Mouse (Mus musculus) heart, postnatal 14 days (tissue): ENCODE measurements around the gene Spaca4. TPM values are rescaled to one million over a fixed set of nuclear protein-coding genes. Genes with fewer than 3 reads are reported as not detected.

Source experiments
- DNase-seq, 2 experiments: peaks; one replicate each; pipeline ENCODE4 v3.0.0; 2021 to 2022
- intact Hi-C: fragments of 180-260 bp; cut with DNase I; formaldehyde crosslinking; loops from one replicate; pipeline ENCODE4 v1.15.1; 2025
- total RNA-seq, 2 experiments: library from RNA; stranded (reverse); gene quantifications; 2 replicates each; pipeline ENCODE4 v1.2.3; 2021

Spaca4 gene
- total RNA-seq, 2 experiments from 2014 or later, result not detected

DNA sequence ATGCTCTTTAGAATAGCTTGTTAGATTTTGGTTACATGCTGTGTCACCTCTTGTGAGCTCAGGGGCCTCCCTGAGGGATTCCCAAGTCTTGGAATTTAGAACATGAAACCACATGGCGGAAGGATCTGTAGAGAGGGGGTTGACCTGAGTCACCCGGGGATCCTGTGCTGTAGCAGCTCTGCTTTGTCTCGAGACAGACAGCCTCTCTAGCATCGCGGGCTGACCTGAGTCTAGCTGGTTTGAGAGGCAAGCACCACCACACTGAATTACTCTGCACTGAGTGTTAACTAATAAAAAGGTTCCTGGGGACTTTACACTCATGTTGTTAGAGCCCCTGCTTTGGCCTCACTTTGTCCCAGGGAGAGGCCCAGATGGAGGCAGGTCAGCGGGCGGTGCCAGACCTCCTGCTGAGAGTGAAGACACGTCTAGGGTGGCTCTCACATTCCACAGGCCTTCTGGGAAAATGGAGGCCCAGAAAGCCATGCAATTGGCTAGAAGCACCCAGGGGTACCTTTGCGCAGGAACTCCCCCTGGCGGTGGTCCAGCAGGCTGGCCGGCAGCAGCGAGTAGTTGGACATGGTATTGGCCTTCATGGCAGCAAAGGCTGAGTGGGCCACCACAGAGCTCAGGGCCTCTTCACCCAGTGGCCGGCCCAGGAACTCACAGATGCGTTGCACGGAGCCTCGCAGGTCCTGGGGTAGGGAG is 5.3 kb upstream of the Spaca4 start:
- peak in 1 of 2 experiments; percentile 53 for DNase-seq
- intact Hi-C loops, result no loop called here

DNA sequence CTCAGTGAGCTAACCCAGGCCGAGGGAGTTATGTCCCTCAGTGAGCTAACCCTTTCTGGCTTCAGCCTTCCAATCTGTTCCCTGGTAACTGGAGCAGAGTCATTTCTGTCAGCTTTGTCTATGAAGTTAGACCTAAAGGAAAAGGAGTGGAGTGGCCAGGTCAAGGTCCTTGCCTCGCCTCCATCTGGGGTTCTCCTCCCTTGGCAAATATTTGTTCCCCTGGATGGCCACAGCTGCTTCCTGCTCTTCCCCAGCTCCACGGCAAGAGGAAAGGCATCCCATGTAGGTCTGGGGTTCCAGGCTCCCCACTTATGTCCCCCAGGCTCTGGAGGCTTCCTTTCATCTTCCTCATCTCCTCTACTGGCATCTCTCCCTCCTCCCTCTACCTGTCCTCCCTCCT is 2.0 kb upstream of the Spaca4 start:
- no peak for DNase-seq
- intact Hi-C loops, result no loop called here

DNA sequence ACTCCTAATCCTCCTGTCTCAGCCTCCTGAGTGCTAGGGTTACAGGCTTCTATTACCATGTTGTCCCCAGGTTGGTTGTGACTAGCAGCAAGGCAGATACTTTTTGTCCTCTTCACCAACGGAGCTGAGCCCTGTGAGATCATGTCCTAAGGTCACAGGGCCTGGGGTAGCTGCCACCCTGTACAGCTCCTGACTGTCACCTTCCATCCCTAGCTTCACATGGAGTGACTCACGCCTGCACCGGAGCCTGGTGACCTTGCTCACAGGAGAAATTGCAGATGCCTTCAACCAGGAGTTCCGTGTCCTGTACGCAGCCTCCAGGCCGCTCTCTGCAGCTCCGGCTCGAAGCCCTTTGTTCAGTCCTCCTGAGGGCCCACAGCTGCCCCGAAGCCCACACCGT is 806 bp upstream of the Spaca4 start:
- no peak for DNase-seq
- intact Hi-C loops, result no loop called here

DNA sequence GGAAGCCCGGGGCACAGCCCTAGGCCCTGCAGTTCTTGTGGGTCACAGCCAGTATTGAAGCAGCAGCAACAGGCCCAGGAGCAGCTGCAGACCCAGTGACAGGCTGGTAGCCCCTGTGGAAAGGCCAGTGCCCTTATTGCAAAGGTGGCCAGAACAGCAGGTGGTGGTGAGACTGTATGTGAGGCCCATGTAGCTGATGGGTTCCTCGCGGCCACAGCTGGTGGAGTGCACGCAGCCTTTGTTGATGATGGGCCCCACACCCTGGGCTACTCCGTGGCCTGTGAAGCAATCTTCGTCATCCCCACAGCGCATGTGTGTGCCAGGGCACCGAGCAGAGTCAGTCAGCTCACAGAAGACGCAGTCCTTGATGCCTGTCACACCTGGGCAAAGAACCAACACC is 462 bp downstream of the Spaca4 start:
- intact Hi-C loops, result no loop called here

DNA sequence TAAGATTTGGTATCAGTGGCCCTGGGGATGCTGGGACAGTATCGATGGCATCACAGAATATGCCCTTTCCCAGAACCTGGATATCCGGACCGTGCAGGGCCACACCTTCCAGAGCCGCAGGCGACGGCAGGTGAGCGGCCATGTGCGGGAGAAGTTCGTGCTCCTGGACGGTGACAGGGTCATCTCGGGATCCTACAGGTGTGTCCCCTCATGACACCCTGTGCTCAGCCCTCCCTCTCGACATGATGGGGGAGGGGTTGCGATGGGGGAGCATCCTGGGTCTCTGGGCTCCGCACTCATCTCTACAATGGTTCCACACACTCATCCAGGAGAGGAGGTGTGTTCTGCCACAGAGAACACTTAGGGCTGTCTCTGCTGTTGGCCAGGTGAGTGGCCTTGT is 1.8 kb downstream of the Spaca4 start:
- intact Hi-C loops, result no loop called here
- no peak for DNase-seq

More for the DNA sequence above, 462 bp downstream of the Spaca4 start:
- no peak for DNase-seq

DNA sequence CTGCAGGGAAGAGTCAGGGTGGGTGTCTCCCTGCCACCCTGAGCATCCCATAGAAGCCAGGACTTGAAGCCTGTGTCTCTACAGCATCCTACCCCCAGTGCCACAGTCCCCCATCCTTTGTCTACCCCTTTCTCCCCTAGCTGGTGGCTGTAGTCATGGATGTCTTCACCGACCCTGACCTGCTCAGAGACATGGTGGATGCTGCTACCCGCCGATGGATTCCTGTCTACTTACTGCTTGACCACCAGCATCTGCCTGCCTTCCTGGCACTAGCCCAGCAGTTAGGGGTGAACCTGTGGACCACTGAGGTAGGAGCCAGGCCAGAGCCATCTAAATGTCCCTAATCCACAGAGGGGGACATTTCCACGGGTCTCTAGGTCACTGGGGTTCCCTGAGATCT is 2.3 kb downstream of the Spaca4 start:
- no peak for DNase-seq
- intact Hi-C loops, result no loop called here

DNA sequence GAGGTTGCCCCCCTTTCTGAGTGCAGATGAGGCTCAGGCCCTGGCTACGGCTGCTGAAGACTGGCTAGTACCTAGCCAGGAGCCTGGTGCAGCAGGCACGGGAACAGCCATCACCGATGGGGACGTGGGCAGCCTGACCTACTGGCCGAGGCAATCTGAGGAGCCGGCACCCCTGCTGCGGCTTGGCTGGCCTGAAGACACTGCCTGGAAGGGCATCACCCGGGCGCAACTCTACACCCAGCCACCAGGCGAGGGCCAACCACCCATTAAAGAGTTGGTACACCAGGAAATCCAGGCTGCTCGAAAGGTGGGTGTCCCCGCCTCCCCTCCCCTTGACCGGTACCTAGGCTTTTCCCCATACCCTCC is 3.3 kb downstream of the Spaca4 start:
- intact Hi-C loops, result no loop called here
- DNase-seq, result no peak

DNA sequence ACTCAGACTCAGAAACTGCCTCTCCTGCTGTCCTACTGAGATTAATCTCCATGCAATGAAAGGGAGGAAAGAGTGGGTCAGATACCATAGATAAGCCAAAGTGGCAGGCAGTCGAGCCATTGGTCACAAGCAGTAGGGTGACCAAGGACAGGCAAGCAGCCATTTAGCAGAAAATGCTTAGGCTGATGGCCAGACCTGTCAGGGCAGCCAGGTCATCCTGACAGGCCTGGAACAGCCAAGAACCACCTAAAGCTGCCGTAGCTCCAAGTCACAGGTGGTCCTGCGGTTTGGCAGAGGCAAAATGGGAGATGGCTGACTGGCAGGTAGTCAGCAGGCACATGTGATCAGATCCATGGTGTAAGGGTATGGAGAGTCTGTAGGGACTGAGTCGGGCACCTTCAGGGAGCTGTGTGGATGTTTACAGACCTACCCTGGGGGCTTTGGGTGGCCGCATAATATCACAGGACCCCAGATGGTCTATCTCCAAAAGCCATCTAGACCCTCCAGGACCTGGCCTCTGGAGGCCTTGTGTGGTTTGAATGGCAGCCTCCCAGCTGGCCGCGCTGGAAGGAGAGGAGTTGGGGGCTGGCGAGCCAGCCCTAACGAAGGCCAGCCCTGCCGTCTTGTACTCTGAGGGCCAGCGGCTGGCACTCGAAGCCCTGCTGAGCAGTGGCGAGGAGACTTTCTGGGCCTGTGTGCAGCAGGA is 3.8 kb downstream of the Spaca4 start:
- DNase-seq, result no peak
- intact Hi-C loops, result no loop called here

DNA sequence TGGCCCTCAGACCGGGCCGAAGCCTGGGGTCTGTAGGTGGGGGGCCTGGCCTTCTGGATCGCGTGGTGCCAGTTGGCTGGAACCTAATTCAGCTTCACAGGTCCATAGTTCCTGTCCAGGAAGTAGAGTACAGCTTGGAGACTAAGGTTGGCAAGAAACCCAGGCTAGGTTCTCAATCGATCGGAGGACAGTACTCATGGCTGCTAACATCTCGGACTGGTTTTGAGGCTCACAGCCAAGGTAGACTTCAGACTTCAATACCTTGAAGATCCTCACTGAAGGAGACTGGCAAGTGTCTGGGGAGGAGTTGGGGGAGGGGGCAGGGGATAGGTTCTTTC is 4.4 kb downstream of the Spaca4 start:
- intact Hi-C loops, result no loop called here
- DNase-seq, result no peak

DNA sequence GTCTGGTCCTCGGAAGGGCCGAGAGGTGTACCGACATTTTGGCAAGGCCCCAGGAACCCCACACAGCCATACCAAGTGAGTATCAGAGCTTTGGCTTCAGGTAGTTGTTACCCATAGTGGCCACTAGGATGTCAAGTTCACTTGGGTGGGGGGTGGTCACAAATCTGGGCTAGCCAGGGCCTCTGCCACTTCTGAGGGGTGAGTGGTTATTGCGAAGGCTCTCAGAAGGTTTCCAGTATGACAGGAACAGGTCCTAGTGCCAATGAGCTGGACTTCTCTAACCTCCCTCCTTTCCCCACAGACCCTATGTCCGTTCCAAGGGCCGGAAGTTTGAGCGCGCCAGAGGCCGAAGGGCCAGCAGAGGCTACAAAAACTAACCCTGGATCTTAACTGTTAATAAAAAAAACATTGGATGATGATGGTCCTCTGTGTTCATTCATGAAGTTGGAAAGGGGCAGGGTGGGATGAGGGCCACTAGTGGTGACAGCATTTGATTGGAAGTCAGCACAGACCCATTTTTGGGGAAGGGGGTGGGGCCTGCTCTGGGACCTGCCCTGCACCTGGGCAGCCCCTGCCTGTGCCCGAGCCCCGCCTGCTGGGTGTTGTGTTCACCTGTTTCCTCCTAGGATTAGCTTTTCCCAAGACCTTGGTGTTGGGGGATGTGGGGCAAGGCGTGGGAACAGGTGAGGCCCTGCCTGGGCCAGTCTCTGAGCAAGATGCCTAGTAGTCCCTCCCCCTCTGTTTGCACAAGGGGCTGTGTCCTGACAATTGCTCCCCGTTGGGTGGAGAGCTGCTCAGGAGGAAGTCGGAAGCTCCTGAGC is 5.0 kb downstream of the Spaca4 start, which contains the start of gene Fam83e:
Gene Fam83e (plus strand): TSS at position 800 of the 821 bp plus-strand sequence.
- no peak for DNase-seq
- intact Hi-C loops, result no loop called here

DNA sequence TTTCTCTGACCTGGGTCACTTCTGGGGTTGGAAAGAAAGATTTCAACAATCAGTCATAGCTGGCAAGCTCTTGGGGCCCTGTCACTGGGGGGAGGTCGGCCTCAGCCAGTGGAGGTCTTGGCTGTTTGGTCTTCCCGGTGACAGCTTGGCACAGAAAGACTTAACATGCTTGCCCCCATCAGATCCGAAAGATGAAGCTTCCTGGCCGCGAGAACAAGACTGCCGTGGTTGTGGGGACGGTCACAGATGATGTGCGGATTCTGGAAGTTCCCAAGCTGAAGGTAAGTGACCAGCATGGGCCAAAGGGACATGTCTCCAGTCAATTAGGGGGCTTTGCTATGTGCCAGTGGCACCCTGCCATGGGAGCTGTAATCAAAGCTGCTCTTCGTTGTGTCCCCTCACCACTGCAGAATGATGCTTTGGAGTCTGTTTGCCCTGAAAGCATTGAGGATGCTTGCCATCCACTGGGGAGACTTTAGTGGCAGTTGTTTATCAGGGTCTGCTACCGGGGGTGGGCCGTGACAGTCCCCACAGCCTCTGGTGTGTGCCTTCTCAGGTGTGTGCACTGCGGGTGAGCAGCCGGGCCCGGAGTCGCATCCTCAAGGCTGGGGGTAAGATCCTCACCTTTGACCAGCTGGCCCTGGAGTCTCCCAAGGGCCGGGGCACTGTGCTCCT is 5.7 kb downstream of the Spaca4 start:
- intact Hi-C loops, result no loop called here
- no peak for DNase-seq

DNA sequence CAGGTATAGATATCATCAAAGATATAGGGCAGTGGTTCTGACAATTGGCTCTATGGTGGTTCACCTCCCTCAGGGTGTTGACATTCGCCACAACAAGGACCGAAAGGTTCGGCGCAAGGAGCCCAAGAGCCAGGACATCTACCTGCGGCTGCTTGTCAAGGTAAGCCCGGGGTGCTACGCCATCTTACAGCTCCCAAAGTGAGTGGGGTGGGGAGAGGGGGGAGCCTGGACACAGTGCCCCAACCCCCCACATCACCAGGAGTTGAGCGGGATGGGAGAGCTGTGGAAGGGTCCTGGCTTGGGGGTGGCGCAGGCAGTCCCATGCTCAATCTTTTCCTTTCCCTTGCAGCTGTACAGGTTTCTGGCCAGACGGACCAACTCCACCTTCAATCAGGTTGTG is 6.4 kb downstream of the Spaca4 start:
- DNase-seq, result no peak
- intact Hi-C loops, result no loop called here

DNA sequence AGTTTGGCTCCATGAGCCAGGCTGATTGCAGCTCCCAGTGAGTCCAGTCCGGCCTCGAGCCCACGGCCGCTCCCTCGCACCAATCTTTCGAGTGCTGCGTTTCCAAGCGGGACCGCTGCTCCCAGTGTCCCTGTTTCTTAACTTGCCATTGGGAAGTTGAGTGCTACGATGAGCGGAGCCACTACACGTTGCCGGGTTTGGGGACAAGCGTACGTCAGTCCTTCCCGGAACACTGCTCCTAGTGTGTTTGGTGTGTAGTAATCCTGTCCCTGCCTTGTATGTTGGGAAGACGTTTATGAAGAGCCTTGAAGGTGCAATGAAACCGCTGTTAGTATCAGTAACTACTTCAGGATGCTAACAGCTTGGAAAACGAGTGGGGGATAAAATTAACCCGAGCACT is 7.3 kb downstream of the Spaca4 start:
- intact Hi-C loops, result no loop called here
- DNase-seq, result no peak

DNA sequence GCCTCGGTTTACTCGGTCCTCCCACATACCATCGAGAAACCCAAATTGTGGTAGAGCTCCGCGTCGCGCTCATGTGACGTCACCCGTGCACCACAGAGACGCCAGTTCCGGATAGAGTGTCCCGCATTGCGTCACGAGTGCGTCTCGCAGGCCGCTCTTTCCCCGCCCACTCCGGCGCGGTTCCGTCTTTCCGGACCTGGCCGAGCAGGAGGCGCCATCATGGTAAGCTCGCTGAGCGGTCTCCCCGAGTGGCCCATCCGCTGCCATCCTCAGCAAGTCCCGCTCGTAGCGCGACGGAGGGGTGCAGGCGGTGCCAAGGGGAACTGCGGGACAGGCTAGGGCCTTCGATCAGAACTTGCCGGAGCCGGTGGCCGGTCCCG is 7.7 kb downstream of the Spaca4 start, which contains the start of gene Sphk2:
Gene Sphk2 (minus strand): TSS at position 85 of the 380 bp plus-strand sequence.
- intact Hi-C loops, result no loop called here
- peak; percentile 98 to 99 for DNase-seq

DNA sequence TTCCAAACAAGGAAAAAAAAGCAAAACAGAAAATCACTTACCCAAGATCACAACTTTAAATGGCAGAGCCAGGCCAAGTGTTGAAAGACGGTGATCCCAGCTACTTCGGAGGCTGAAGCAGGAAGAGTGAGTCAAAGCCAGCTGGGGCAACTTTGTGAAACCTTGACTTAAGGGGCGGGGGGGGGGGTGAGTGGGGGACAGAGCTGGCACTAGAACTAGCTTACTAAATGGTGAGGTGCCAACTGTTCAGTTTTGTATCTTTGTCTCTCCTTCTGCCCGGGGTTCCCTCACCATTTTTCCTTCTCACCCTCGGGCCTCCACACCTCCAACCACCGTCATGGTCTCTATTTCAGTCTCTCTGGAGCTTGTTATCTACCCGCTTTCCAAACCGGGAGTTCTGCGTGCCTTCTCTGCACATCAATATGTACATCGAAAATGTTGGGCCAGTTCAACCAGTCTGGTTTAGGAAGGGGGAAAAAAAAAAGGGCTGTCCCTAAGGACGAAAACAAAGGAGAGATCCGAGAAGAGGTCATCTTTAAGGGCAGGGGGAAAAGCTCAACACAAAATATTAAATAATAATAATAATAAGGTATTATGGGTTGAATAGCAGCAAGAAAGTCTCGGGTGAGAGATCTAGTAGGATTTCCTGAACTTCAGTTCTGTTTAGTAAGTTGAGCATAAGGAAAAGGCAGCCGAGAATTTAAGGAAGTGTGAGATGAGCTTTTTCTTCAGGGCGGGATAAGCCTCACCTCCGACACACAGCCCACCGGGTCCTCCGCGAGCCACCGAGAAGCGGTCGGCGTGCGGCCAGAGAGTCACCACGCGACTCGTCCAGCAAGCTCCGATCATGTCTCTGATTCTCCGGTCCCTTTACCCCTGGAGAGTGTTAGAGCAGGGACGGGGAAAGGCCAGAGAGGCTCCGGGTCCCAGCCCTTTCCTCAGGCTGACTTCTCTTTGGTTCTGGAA is 8.4 kb downstream of the Spaca4 start:
- intact Hi-C loops, result no loop called here
- DNase-seq, result no peak

DNA sequence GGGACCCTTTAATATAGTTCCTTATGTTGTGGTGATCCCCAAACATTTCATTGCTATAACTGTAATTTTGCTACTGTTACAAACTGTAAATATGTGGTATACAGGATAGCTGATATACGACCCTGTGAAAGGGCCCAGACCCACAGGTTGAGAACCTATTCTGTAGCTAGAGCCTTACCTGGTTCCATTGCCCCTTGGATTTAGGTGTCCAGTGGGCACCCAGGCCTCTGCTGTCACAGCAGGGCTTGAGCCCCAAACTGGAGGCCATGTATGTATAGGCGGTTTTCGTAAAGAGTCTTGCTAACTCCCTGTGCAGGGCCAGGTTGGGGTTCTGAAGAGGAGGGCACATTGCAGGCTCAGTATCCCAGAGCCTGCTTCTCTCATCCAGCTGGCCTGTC is 9.2 kb downstream of the Spaca4 start:
- intact Hi-C loops, result no loop called here
- no peak for DNase-seq

DNA sequence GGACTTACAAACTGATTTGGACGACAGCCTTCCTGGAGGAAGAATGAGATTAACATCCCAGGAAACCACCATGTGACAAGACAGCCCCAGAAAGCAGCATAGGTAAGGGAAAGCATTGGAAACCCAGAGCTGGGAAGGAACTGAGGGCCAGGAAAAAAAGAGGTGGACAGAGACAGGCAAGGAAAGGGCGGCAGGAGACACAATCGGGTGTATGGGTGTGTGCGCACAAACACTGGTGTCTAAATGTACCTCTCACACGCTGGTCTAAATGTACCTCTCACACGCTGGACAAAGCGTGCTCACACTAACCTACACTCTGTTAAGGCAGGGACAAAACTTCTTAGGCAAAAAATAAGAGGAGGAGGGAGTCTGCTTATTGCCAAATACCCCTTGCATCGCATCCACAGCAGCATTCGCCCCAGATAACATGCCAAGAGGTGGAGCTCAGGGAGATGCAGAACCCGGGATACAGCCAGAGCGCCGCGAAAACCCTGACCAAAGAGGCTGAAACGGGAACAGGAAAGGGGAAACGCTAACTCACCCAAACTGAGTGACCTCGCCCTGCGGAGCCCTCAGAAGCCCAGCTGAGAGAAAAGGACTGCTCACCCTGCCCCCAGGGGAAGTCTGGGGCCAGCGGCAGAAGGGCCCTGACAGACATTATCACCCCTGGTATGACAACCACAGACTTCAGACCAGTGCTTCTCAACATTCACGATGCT is 9.7 kb downstream of the Spaca4 start:
- no peak for DNase-seq
- intact Hi-C loops, result no loop called here

DNA sequence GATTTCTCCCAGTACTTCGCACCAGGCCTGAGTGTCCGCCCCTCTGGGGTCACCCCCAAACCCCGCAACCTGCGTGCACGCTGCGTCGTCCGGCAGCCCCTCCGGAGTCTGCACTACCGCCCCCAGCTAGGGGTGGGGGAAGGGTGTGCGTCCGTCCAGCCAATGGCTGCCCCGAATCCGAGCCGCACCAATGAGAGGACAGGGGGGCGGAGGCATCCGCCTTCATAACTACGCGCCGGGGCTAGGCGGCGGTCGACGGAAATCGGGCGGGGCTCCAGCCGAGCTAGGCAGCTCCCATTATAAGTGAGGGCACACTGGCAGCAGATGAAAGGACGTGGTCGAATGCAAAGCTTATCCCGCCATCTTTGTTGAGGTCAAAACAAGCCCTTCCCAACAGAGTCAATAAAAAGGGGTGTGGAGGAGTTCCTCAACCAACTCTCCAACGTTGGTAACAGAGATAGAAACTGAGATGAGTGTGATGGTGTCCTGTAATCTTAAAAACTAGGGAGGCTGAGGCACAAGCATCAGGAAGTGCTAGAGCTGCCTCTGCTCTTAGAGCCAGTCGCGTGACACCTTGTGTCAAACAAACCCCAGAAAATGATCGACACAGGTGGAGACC is 10.4 kb downstream of the Spaca4 start, which contains the start of gene Rpl18:
Gene Rpl18 (plus strand): TSS at position 368 of the 619 bp plus-strand sequence.
- DNase-seq, result peak; percentile 98
- intact Hi-C loops, result no loop called here
